Mouse (Mus musculus): ENCODE measurements around the gene Gpx8.
A peak's percentile ranks its signal among the peaks of the same experiment; 100 is the strongest.

Gene Gpx8

GRCm38 (mm10) chr13:113023274-113024143 lies 22.7 kb downstream of the Gpx8 start:
- peak; percentile 4 for DNase-seq (ENCODE audit: inconsistent ontology term)

DNA sequence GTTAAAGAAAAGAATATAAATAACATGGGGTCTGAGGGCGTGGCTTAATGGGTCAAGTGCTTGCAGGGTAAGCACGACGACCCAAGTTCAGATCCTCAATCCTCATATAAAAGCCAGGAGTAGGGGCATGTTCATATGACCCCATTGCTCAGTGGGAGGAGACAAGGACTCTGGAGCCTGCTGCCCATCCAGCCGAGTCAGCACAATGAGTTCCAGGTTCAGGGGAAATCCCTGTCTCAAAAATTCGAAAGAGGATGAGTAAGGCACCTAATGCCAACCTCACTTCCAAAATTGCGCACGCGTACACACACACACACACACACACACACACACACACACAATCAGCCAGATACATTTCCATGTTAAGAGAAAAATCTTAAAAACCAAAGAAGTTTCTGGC lies 23.7 kb downstream of the Gpx8 start:
- no peak for DNase-seq (ENCODE audit: inconsistent ontology term)

GRCm38 (mm10) chr13:113021521-113021920 lies 24.7 kb downstream of the Gpx8 start:
- DNase-seq (ENCODE audit: inconsistent ontology term), result no peak

DNA sequence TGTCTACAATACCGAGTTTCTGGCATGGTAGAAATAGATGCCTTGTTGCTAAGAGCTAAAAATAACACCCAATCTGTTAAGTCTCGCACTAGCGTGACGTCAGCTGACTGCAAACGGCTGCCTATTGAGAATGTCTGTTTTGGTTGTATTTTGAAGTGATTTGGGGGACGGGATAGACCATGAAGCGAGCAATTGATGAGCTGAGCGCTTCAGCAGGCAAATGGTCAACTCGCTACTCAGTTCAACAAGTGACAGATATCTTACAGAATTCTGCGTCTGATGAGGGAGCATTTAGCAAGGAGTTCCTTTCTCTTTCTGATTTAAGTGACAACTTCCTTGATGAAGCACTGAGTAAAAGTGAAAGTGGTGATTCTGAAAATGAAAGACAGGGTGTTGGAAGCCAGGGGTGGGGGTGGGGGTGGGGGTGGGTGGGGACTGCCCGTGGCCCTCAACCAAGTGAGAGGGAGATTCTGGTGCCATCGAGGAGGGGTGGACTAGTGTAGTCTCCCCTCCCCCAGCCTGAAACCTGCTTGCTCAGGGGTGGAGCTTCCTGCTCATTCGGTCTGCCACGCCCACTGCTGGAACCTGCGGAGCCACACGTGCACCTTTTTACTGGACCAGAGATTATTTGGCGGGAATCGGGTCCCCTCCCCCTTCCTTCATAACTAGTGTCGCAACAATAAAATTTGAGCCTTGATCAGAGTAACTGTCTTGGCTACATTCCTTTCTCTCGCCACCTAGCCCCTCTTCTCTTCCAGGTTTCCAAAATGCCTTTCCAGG lies 32.8 kb downstream of the Gpx8 start:
- peak; percentile 43 for DNase-seq (ENCODE audit: inconsistent ontology term)

GRCm38 (mm10) chr13:113012683-113013082 lies 33.5 kb downstream of the Gpx8 start:
- peak; percentile 48 for DNase-seq (ENCODE audit: inconsistent ontology term)

GRCm38 (mm10) chr13:113000576-113001318 lies 45.5 kb downstream of the Gpx8 start:
- no peak for DNase-seq (ENCODE audit: inconsistent ontology term)

DNA sequence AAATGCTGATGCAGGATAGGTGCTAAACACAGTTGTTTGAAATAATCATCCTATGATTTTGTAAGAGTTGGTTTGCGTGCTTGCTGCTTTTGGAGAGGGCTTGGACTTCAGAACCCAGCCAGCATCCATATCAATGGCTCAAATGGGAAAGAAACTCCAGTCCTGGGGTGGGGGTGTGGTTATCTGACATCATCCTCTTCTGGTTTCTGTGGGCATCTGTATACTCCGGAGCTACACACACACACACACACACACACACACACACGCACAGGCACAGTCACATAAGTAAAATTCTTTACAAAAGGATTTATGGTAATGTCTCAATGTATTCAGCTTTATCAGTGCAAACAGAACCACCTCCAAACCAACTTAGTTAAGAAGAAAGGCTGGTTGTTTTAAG lies 46.1 kb downstream of the Gpx8 start:
- DNase-seq (ENCODE audit: inconsistent ontology term), result no peak

DNA sequence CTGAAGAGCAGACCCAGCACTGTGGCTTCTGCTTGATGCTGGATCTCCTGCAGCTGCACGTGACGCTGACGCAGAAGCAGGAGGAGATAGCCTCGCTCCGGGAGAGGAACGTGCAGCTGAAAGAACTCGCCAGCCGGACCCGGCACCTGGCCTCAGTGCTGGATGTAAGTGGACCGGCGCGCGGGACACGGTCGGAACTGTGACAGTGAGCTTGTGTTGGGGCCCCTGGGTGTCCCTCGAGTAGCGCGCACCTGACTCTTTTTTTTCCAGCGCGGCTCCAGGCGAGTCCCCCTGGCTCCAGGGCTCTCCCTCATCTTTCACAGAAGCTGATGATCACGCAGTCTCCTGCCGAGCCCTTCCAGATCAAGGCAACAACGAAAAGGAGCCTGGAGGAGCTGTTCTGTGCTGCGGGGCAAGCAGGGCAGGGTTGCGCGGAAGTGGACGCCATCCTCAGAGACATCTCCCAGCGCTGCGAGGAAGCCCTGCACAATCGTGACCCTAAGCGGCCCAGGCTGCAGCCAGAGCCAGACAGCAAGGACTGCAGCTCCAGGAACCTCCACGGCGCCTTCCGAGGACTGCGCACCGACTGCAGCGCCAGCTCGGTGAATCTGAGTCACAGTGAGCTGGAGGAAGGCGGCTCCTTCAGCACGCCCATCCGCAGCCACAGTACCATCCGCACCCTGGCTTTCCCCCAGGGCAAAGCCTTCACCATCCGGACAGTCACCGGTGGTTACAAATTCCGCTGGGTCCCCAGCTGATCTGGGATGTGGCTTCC lies 47.6 kb downstream of the Gpx8 start:
- DNase-seq (ENCODE audit: inconsistent ontology term), result peak; percentile 51

GRCm38 (mm10) chr13:112997369-112997768 lies 48.8 kb downstream of the Gpx8 start:
- no peak for DNase-seq (ENCODE audit: inconsistent ontology term)

DNA sequence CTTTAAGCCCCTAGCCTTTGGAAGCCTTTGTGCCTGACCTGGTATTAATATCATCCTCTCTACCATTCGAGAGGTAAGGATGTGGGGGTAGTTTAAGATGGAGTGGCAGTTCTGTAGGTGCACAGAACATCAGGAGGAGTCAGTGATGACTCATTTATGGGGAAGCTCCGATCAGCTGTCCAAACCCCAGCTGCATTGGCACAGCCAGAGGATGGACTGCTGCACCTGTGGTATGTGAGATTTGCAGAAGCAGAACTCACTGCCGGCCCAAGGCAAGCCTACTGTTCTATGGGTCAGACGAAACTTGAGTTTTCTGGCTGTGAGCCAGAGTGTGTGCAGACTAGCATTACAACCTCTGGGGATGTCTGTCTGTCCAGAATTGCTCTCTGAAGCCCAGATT lies 49.8 kb downstream of the Gpx8 start:
- DNase-seq (ENCODE audit: inconsistent ontology term), result no peak

GRCm38 (mm10) chr13:112994191-112994590 lies 52.0 kb downstream of the Gpx8 start:
- no peak for DNase-seq (ENCODE audit: inconsistent ontology term)

GRCm38 (mm10) chr13:112993531-112994152 lies 52.6 kb downstream of the Gpx8 start, which contains the start of gene Mcidas:
TSS of gene Mcidas (plus strand) at chr13:112993845.
- DNase-seq (ENCODE audit: inconsistent ontology term), result peak; percentile 36
